In the genomic region with DNA sequence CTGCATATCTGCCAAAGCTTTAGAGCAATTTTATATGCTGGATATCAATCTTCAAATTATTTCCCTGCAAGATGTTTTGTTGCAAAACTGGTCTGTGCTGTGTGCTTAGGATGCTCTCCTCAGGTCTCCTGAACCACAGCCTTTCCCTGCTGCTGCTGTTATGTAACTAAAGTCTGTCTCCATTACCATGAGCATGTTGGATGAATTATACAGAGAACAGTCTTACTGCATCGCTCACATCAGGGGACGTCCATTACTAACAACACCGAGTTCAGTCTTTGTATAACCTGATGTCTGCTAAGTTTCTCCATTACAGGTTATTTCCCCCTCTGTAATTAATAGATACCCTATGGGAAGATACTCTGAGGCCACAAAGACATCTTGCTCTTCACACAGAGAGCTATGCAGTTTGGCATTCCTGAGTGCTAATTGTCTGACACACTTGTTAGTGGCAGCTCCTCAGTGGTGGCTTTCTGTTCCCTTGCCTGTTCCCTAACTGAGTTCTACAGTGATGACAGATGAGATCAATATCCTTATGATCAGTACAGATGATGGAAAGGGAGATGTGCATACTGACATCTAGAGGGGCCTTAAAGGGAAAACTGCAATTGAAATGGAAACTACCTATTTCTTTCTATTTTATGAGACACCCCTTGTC, we compare ENCODE assay signal across 17 mouse cellular contexts.
DNase-seq lines count a peak whose midpoint lies in the region; ATAC-seq and TF ChIP-seq lines count a peak whose summit lies in the region.
"Had no signal": no experiment of that assay in that cellular context is flagged by ENCODE, and none has a peak within 500 bp of the region (broad histone marks: within the 10 kb centered on the region; RNA-seq: fewer than 3 reads in every experiment).

No protein-coding gene starts in this region.

- 77% methylated on average over 3 of the region's 3 CpGs for WGBS in neural tube, embryonic 13.5 days
- whole genome bisulfite sequencing in neural tube, embryonic 15.5 days, result 70% methylated on average over 3 of the region's 3 CpGs
- 59% methylated on average over 3 of the region's 3 CpGs for WGBS in midbrain, postnatal 0 days

- ATAC-seq in neural tube, embryonic 13.5 days (ENCODE audit: low read depth), result no peak
- ATAC-seq in neural tube, embryonic 15.5 days (ENCODE audit: low FRiP score), result no peak
- ATAC-seq in midbrain, postnatal 0 days (ENCODE audit: low FRiP score), result no peak; the same call in 1 of the 2 replicates
- ATAC-seq: forebrain, embryonic 13.5 days; forebrain, postnatal 0 days; hindbrain, postnatal 0 days had no signal

- H3K4me1 ChIP-seq in neural tube, embryonic 13.5 days (replicated peaks), result peaks cover 9% of the 10 kb centered on the region; the same call in 1 of the 2 replicates
- H3K4me1 ChIP-seq in neural tube, embryonic 15.5 days, result 0 out of 2 replicates have a peak, but pooled peaks cover 10% of the 10 kb centered on the region
- H3K4me1 ChIP-seq in midbrain, postnatal 0 days (ENCODE audit: insufficient read depth, low read length), result no peaks in the 10 kb centered on the region
- H3K4me1 ChIP-seq: forebrain, embryonic 13.5 days; heart, embryonic 15.5 days had no signal

- no peak overlapping the region for H3K4me2 ChIP-seq in neural tube, embryonic 13.5 days
- no peak overlapping the region for H3K4me2 ChIP-seq in neural tube, embryonic 15.5 days
- H3K4me2 ChIP-seq in midbrain, postnatal 0 days (ENCODE audit: low read depth, low read length, poor library complexity, severe bottlenecking), result no peak overlapping the region
- H3K4me2 ChIP-seq: forebrain, embryonic 13.5 days; heart, embryonic 11.5 days; heart, embryonic 15.5 days had no signal

- H3K9me3 ChIP-seq in neural tube, embryonic 13.5 days, result no peaks in the 10 kb centered on the region
- no peaks in the 10 kb centered on the region for H3K9me3 ChIP-seq in neural tube, embryonic 15.5 days (replicated peaks)
- H3K9me3 ChIP-seq in midbrain, postnatal 0 days (ENCODE audit: low read length), result no peaks in the 10 kb centered on the region
- H3K9me3 ChIP-seq: embryonic facial prominence, embryonic 10.5 days; forebrain, embryonic 13.5 days; heart, embryonic 15.5 days had no signal

- no peaks in the 10 kb centered on the region for H3K36me3 ChIP-seq in neural tube, embryonic 13.5 days
- H3K36me3 ChIP-seq in neural tube, embryonic 15.5 days, result no peaks in the 10 kb centered on the region
- no peaks in the 10 kb centered on the region for H3K36me3 ChIP-seq in midbrain, postnatal 0 days (ENCODE audit: insufficient read depth, low read length)
- H3K36me3 ChIP-seq: embryonic facial prominence, embryonic 10.5 days; heart, embryonic 15.5 days had no signal

- peak overlapping the region; percentile 79 for H3K27ac ChIP-seq in layer of hippocampus, adult 2 months
- 0 out of 2 replicates have a peak overlapping the region, but pooled peaks have one; percentile 23 for H3K27ac ChIP-seq in neural tube, embryonic 13.5 days (replicated peaks)
- no peak overlapping the region for H3K27ac ChIP-seq in neural tube, embryonic 15.5 days (replicated peaks)
- peak overlapping the region; percentile 12; the same call in 1 of the 2 replicates for H3K27ac ChIP-seq in midbrain, postnatal 0 days (ENCODE audit: low read depth, low read length)
- H3K27ac ChIP-seq: embryonic facial prominence, embryonic 10.5 days; forebrain, embryonic 13.5 days; heart, embryonic 15.5 days; hindbrain, postnatal 0 days had no signal

- no peak overlapping the region for H3K9ac ChIP-seq in neural tube, embryonic 13.5 days
- H3K9ac ChIP-seq in neural tube, embryonic 15.5 days (replicated peaks), result no peak overlapping the region
- H3K9ac ChIP-seq in midbrain, postnatal 0 days (replicated peaks; ENCODE audit: low read length, poor library complexity, severe bottlenecking), result no peak overlapping the region
- H3K9ac ChIP-seq: forebrain, embryonic 13.5 days; forebrain, postnatal 0 days; heart, embryonic 15.5 days had no signal

- H3K27me3 ChIP-seq in neural tube, embryonic 13.5 days, result no peaks in the 10 kb centered on the region
- no peaks in the 10 kb centered on the region for H3K27me3 ChIP-seq in neural tube, embryonic 15.5 days (replicated peaks)
- H3K27me3 ChIP-seq in midbrain, postnatal 0 days (ENCODE audit: insufficient read depth, low read length), result no peaks in the 10 kb centered on the region
- H3K27me3 ChIP-seq: forebrain, embryonic 13.5 days; heart, embryonic 15.5 days had no signal

- no peak overlapping the region for H3K4me3 ChIP-seq in layer of hippocampus, adult 2 months
- H3K4me3 ChIP-seq in neural tube, embryonic 13.5 days, result no peak overlapping the region
- H3K4me3 ChIP-seq in neural tube, embryonic 15.5 days (replicated peaks), result no peak overlapping the region
- H3K4me3 ChIP-seq in midbrain, postnatal 0 days (ENCODE audit: low read depth, low read length), result no peak overlapping the region
- H3K4me3 ChIP-seq: embryonic facial prominence, embryonic 10.5 days; forebrain, embryonic 13.5 days; heart, embryonic 15.5 days had no signal

- peak; percentile 35 for DNase-seq in cerebellum, adult 9-10 months
- DNase-seq in cerebellum, postnatal 36 days, result no peak
- DNase-seq in layer of hippocampus, adult 2 months (ENCODE audit: low spot score in 2 of 2), result no peak
- no peak for DNase-seq in layer of hippocampus, postnatal 10 days (ENCODE audit: low spot score in 2 of 2)
- DNase-seq in midbrain, postnatal 0 days (ENCODE audit: low spot score), result no peak
- no peak for DNase-seq in heart, adult 9 months (ENCODE audit: low spot score in 2 of 2)
- DNase-seq: adrenal gland, postnatal 10 days; forebrain, postnatal 0 days; heart, adult 18-20 months; heart, postnatal 14 days had no signal

- peak; percentile 15; the same call in 1 of the 2 replicates for TF ChIP-seq CTCF in layer of hippocampus, adult 2 months (conservative IDR thresholded peaks at IDR 0.05)
- no peak; the same call in 1 of the 2 replicates for TF ChIP-seq CTCF in midbrain, postnatal 0 days (IDR thresholded peaks at IDR 0.05)
